Mouse (Mus musculus): Measurements from ENCODE around the gene Ccdc115. TPM values are rescaled to one million over a fixed set of nuclear protein-coding genes. Genes with fewer than 3 reads are reported as not detected.

Gene Ccdc115
- polyA plus RNA-seq, 1 experiment from 2014 or later: 48.9 TPM

GRCm38 (mm10) chr1:34399182-34399953 is 40.1 kb downstream of the Ccdc115 start:
- Histone ChIP-seq H3K4me3 (ENCODE audit: low read length) (no peak overlapping the region), H3K27me3 (ENCODE audit: control insufficient read depth, insufficient read depth, low read length) (no peaks in the 10 kb centered on the region), H3K4me1 (ENCODE audit: control insufficient read depth, insufficient read depth, low read length) (peaks cover 14% of the 10 kb centered on the region; the same call in 1 of the 2 replicates), H3K27ac (ENCODE audit: low read depth, low read length) (no peak overlapping the region), H3K9me3 (ENCODE audit: control insufficient read depth, low read length) (no peaks in the 10 kb centered on the region), H3K9ac (ENCODE audit: low read depth, low read length) (no peak overlapping the region), H3K36me3 (ENCODE audit: control insufficient read depth, insufficient read depth, low read length) (no peaks in the 10 kb centered on the region), H3K4me2 (replicated peaks; ENCODE audit: low read depth, low read length) (no peak overlapping the region)
- WGBS: 28% methylated on average over 11 of the region's 11 CpGs
- ATAC-seq (ENCODE audit: low FRiP score, low TSS enrichment): peak; percentile 41; the same call in 1 of the 2 replicates

GRCm38 (mm10) chr1:34396321-34396720 is 43.2 kb downstream of the Ccdc115 start:
- Histone ChIP-seq H3K27ac (ENCODE audit: low read depth, low read length) (no peak overlapping the region), H3K4me2 (replicated peaks; ENCODE audit: low read depth, low read length) (no peak overlapping the region), H3K36me3 (ENCODE audit: control insufficient read depth, insufficient read depth, low read length) (no peaks in the 10 kb centered on the region), H3K9me3 (ENCODE audit: control insufficient read depth, low read length) (no peaks in the 10 kb centered on the region), H3K9ac (ENCODE audit: low read depth, low read length) (no peak overlapping the region), H3K4me3 (ENCODE audit: low read length) (no peak overlapping the region), H3K4me1 (ENCODE audit: control insufficient read depth, insufficient read depth, low read length) (peaks cover 7% of the 10 kb centered on the region; the same call in 1 of the 2 replicates), H3K27me3 (ENCODE audit: control insufficient read depth, insufficient read depth, low read length) (no peaks in the 10 kb centered on the region)
- no peak for ATAC-seq (ENCODE audit: low FRiP score, low TSS enrichment)
- 90% methylated on average over 4 of the region's 4 CpGs for WGBS

- H3K27me3 ChIP-seq (ENCODE audit: control insufficient read depth, insufficient read depth, low read length): no peaks in the 10 kb centered on the region
- no peak overlapping the region for H3K4me2 ChIP-seq (replicated peaks; ENCODE audit: low read depth, low read length)
- no peak for ATAC-seq (ENCODE audit: low FRiP score, low TSS enrichment)
- 78% methylated on average over 6 of the region's 6 CpGs for WGBS
- no peaks in the 10 kb centered on the region for H3K36me3 ChIP-seq (ENCODE audit: control insufficient read depth, insufficient read depth, low read length)
- no peak overlapping the region for H3K9ac ChIP-seq (ENCODE audit: low read depth, low read length)
- H3K4me1 ChIP-seq (ENCODE audit: control insufficient read depth, insufficient read depth, low read length): no peaks in the 10 kb centered on the region
- H3K9me3 ChIP-seq (ENCODE audit: control insufficient read depth, low read length): no peaks in the 10 kb centered on the region
- peak overlapping the region; percentile 55; the same call in 1 of the 2 replicates for H3K27ac ChIP-seq (ENCODE audit: low read depth, low read length)
- H3K4me3 ChIP-seq (ENCODE audit: low read length): no peak overlapping the region
Measured at GRCm38 (mm10) chr1:34389234-34389891, 50.1 kb downstream of the Ccdc115 start.

GRCm38 (mm10) chr1:34388849-34389233 is 50.6 kb downstream of the Ccdc115 start:
- ATAC-seq (ENCODE audit: low FRiP score, low TSS enrichment): no peak
- Histone ChIP-seq H3K9me3 (ENCODE audit: control insufficient read depth, low read length) (no peaks in the 10 kb centered on the region), H3K4me2 (replicated peaks; ENCODE audit: low read depth, low read length) (no peak overlapping the region), H3K36me3 (ENCODE audit: control insufficient read depth, insufficient read depth, low read length) (no peaks in the 10 kb centered on the region), H3K4me3 (ENCODE audit: low read length) (no peak overlapping the region), H3K27ac (ENCODE audit: low read depth, low read length) (no peak overlapping the region), H3K27me3 (ENCODE audit: control insufficient read depth, insufficient read depth, low read length) (no peaks in the 10 kb centered on the region), H3K4me1 (ENCODE audit: control insufficient read depth, insufficient read depth, low read length) (no peaks in the 10 kb centered on the region), H3K9ac (ENCODE audit: low read depth, low read length) (no peak overlapping the region)
- 87% methylated on average over 11 of the region's 11 CpGs for WGBS

GRCm38 (mm10) chr1:34387346-34388327 is 51.8 kb downstream of the Ccdc115 start:
- WGBS: 59% methylated on average over 12 of the region's 12 CpGs
- ATAC-seq (ENCODE audit: low FRiP score, low TSS enrichment): 0 out of 2 replicates have a peak, but pooled peaks have one; percentile 32
- no peaks in the 10 kb centered on the region for H3K27me3 ChIP-seq (ENCODE audit: control insufficient read depth, insufficient read depth, low read length)
- no peak overlapping the region for H3K4me3 ChIP-seq (ENCODE audit: low read length)
- no peak overlapping the region for H3K9ac ChIP-seq (ENCODE audit: low read depth, low read length)
- H3K4me1 ChIP-seq (ENCODE audit: control insufficient read depth, insufficient read depth, low read length): no peaks in the 10 kb centered on the region
- no peaks in the 10 kb centered on the region for H3K36me3 ChIP-seq (ENCODE audit: control insufficient read depth, insufficient read depth, low read length)
- no peak overlapping the region for H3K27ac ChIP-seq (ENCODE audit: low read depth, low read length)
- no peak overlapping the region for H3K4me2 ChIP-seq (replicated peaks; ENCODE audit: low read depth, low read length)
- H3K9me3 ChIP-seq (ENCODE audit: control insufficient read depth, low read length): no peaks in the 10 kb centered on the region

Small RNA genes within 50 kb of the gene (microRNA-seq; reads per million reads assigned to microRNA genes)
- gene Mir5103: 3.8 reads per million, percentile 15 among the genes with 10 or more reads in this experiment

Other genes with a start within 250 kb of the Ccdc115 start
- 89.4 and 102 TPM in 2 replicates for gene Imp4, start 179 bp upstream of the Ccdc115 start, polyA plus RNA-seq (2014; fragmentation: Nextera tagmentation; extraction: Ambion mirVana)
- gene Ptpn18, start 20.1 kb upstream of the Ccdc115 start, polyA plus RNA-seq (2014; fragmentation: Nextera tagmentation; extraction: Ambion mirVana): 21.3 and 23.6 TPM in 2 replicates
- not detected in 2 replicates for gene Prss39, start 58.7 kb upstream of the Ccdc115 start, polyA plus RNA-seq (2014; fragmentation: Nextera tagmentation; extraction: Ambion mirVana)
- gene Cfc1, start 96.0 kb upstream of the Ccdc115 start, polyA plus RNA-seq (2014; fragmentation: Nextera tagmentation; extraction: Ambion mirVana): not detected in 2 replicates
- gene Prss40, start 121.3 kb upstream of the Ccdc115 start, polyA plus RNA-seq (2014; fragmentation: Nextera tagmentation; extraction: Ambion mirVana): not detected in 2 replicates
- not detected in 2 replicates for gene Amer3, start 140.0 kb upstream of the Ccdc115 start, polyA plus RNA-seq (2014; fragmentation: Nextera tagmentation; extraction: Ambion mirVana)

Data from kidney, embryonic 14.5 days (tissue).